Mouse (Mus musculus): ENCODE measurements around the gene Olfr68.

- TF ChIP-seq POLR2A (IDR thresholded peaks at IDR 0.05; ENCODE audit: control insufficient read depth, extremely low read depth, insufficient read depth, low read length, poor library complexity) (no peak), CTCF (IDR thresholded peaks at IDR 0.05; ENCODE audit: borderline replicate concordance, control insufficient read depth, extremely low read depth, insufficient read depth, low read length, poor library complexity) (no peak)
Measured at GRCm38 (mm10) chr7:103791721-103792120, 12.2 kb upstream of the Olfr68 start, which contains the start of gene Olfr67.
